Mouse (Mus musculus) layer of hippocampus, adult 9-11 months (tissue): ENCODE data around the gene Ppfia3.
A peak's percentile ranks its signal among the peaks of the same experiment; 100 is the strongest.

Experiments
- DNase-seq: peaks from one replicate; pipeline ENCODE4 v3.0.0; 2022

Ppfia3 gene

GRCm38 (mm10) chr7:45342081-45342480, 24.7 kb downstream of the Ppfia3 start:
- DNase-seq: no peak

- DNase-seq: peak; percentile 86
Observed at GRCm38 (mm10) chr7:45341303-45341702, 25.5 kb downstream of the Ppfia3 start.

GRCm38 (mm10) chr7:45340669-45341068, 26.1 kb downstream of the Ppfia3 start:
- DNase-seq: no peak

- no peak for DNase-seq
Observed at GRCm38 (mm10) chr7:45340066-45340442, 26.8 kb downstream of the Ppfia3 start.

GRCm38 (mm10) chr7:45339410-45340065, 27.3 kb downstream of the Ppfia3 start:
- no peak for DNase-seq

GRCm38 (mm10) chr7:45338161-45338911, 28.5 kb downstream of the Ppfia3 start:
- peak; percentile 59 for DNase-seq

- DNase-seq: no peak
Observed at GRCm38 (mm10) chr7:45337469-45337868, 29.4 kb downstream of the Ppfia3 start.

GRCm38 (mm10) chr7:45336319-45336718, 30.5 kb downstream of the Ppfia3 start:
- no peak for DNase-seq

GRCm38 (mm10) chr7:45335056-45335455, 31.8 kb downstream of the Ppfia3 start, which contains the start of gene Hrc:
Gene Hrc (plus strand): TSS chr7:45335290.
- no peak for DNase-seq

GRCm38 (mm10) chr7:45334605-45335004, 32.2 kb downstream of the Ppfia3 start:
- DNase-seq: no peak

GRCm38 (mm10) chr7:45333431-45333982, 33.3 kb downstream of the Ppfia3 start, which contains the start of gene Trpm4:
Gene Trpm4 (minus strand): TSS chr7:45333780.
- DNase-seq: peak; percentile 51

- no peak for DNase-seq
Observed at GRCm38 (mm10) chr7:45332685-45333425, 34.0 kb downstream of the Ppfia3 start.

- no peak for DNase-seq
Observed at GRCm38 (mm10) chr7:45331502-45331901, 35.3 kb downstream of the Ppfia3 start.

- no peak for DNase-seq
Observed at GRCm38 (mm10) chr7:45328841-45329475, 37.9 kb downstream of the Ppfia3 start.

- DNase-seq: no peak
Observed at GRCm38 (mm10) chr7:45325800-45326199, 41.0 kb downstream of the Ppfia3 start.

- DNase-seq: no peak
Observed at GRCm38 (mm10) chr7:45323069-45323468, 43.8 kb downstream of the Ppfia3 start.

- no peak for DNase-seq
Observed at GRCm38 (mm10) chr7:45322245-45322644, 44.6 kb downstream of the Ppfia3 start.

- DNase-seq: no peak
Observed at GRCm38 (mm10) chr7:45316536-45316935, 50.3 kb downstream of the Ppfia3 start.

GRCm38 (mm10) chr7:45315182-45315701, 51.6 kb downstream of the Ppfia3 start:
- DNase-seq: no peak

- DNase-seq: no peak
Observed at GRCm38 (mm10) chr7:45313495-45313894, 53.3 kb downstream of the Ppfia3 start.

GRCm38 (mm10) chr7:45312686-45313453, 53.9 kb downstream of the Ppfia3 start:
- DNase-seq: no peak

- DNase-seq: no peak
Observed at GRCm38 (mm10) chr7:45312023-45312422, 54.8 kb downstream of the Ppfia3 start.
